Mouse (Mus musculus): Measurements from ENCODE around the gene Acly. TPM values are rescaled to one million over a fixed set of nuclear protein-coding genes. Genes with fewer than 3 reads are reported as not detected.

Gene Acly
- 19.8 and 22.8 TPM in 2 replicates for polyA plus RNA-seq (2015; fragmentation: Nextera tagmentation; extraction: Ambion mirVana)

DNA sequence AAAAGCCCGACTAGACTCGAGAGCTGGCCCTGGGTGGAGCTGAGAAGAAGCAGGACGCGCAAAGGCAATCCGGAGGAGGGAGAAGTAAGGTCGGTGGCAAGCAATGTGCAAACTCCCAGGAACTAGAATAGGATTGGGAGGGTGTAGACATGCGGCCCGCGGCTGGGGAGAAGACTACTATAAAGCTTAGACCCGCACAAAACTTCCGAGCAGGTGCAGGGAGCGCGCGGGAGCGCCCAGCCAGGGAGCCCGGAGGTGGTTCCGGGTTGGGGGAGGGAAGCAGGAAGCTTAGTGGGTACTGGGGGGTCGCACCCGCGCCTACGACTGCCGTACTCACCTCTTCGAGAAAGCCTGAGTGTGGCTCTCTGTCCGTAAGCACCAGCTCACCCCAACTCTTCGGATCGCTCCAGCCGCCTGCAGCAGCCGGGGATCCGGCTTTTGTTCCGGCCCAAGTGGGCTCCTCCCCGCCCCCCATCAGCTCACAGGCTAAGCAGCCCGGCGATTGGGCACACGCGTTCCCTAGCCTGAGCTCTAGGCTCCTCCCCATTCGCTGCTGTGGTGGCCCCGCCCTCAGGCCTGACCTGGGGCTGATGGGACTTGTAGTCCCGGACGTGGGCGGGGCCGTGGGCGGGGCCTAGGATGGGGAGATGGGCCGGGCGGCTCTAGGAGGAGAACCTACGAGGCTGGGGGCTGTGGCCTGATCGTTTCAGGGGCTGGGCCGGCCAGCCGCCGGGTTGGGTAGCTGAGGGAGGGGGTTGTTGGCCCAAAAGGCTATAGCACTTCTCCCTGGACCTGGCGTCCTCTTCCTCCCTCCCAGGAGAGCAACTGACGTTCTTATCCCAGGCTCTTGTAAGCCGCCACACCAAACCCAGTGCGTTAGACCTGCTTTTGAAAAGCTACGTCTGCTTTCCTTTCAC is at the start of gene Acly:
Acly (minus strand) TSS at position 543 of the 917 bp plus-strand sequence.

DNA sequence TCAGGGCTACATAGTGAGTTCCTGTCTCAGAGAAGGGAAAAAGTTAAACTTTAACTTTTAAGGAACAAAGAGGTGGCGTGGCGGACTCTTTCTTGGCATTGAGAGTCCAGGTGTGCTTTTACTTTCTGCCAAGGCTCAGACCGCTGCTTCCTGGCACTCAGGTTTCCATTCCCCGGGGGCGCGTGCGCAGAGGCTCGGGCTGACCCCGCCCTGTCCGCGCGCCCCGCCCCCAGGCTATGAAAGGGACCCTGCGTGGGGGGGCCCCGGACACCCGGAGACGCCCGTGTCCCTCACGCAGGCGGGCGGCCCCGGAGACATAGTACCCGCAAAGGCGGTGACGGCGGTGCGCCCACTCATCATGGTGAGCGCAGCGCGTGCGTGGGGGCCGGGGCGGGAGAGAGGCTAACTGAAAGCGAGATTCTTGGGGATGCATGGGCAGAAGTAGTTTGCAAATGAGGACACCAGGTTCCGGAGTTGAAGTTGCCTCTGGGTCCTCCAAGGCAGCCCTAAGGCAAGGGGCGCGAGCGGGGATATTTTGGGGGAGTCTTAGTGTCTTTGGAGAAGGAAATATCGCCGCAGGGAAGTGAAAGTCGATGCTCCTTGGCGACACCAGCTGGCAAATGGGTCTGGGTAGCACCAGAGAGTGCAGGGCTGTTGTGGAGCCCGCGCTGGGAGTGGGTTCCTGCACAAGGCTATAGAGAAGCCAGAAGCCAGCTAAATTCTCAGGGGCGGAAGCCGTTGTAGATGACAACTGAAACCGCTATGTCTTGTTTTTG is 47.1 kb upstream of the Acly start, which contains the start of gene Cnp:
Cnp (plus strand) TSS at position 197 of the 776 bp plus-strand sequence.

DNA sequence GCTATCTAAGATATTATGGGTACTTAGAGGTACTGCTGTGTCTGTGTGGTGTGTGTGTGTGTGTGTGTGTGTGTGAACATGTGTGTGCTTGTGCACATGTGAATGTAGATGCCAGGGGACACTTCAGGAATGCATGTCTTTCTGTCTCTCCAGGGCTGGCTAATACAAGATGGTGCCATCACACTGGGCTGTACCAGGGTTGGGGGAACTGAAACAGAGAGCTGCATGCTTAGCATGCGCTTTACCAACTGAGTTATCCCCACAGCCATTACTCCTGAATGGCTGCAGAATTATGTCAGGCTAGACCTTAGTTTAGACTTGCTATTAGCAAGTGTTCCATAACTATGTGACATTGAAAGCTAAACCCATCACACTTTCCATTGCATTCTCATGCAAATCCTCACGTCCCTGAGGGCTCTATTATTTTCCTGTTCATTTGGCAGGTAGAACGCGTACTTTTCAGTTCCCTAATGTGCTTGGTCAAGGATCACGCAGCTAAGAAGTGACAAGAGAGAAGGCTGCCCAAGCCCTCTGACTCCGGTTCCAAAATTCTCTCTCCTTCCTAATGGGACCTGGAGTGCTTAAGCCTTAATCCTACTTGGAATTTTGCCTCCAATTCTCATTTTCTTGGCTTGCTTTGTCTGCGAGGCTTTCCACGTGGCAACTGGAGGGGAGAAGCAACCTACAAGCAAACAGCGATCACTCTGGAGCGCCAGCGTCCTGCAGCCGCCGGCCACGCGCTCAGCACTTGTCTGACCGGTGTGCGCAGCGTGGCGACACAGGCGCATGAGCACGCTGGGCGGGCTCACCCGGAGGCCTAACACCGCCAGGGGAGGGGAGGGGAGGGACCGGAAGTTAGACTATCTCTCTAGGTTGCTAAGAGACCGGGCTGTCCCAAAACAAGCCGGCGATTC is 17.3 kb upstream of the Acly start, which contains the start of gene Ttc25:
Ttc25 (plus strand) TSS at position 776 of the 914 bp plus-strand sequence.

DNA sequence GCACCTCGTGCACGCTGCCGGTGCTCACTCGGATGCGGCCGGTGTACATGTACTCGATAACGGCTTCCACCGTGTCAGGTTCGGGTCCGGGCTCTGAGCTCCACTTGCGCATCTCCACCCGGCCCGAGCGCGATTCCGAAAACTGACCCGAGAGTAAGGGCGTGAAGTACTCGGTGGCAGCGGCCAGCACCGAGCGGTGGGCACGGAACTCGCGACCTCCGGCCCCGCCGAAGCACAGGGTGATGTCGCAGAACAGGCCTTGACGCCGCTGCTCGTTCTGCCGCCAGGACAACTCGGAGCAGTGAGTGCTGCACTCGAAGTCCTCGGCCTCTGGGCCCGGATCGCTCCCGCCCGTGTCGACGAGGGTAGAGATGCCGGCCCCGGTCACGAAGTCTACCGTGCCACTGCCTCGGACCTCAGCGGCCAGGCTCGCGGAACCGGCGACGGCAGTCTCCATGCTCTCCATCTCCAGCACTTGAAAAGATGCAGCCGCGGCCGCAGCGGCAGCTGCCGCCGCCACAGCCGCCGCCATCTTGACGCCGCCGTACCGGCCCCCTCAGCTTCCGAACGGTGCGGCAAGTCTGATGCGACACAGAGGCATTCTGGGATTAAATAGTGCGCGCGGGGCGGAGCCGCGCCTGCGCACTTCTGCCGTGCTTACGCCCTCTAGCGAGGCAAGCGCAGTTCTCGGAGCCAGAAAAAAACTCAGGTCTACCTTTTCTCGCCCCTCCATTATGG is 55.4 kb downstream of the Acly start, which contains the start of gene Klhl11:
Klhl11 (minus strand) TSS at position 545 of the 738 bp plus-strand sequence.

DNA sequence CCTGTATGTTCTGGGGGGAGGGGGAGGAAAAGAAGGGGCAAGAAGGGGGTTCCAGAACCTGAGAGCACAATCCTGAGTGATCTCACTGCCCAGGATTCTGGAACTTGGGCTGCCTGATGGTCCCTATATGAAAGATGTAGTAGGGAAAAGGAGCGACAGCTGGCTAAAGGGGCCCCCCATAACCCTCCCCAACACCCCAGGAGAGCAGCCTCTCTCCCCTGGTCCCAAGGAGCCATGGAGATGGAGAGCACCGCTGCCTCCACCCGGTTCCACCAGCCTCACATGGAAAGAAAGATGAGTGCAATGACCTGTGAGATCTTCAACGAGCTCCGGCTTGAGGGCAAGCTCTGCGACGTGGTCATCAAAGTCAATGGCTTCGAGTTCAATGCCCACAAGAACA is 86.0 kb downstream of the Acly start, which contains the start of the genes Nt5c3b and Klhl10:
Nt5c3b (minus strand) TSS at position 12 of the 400 bp plus-strand sequence.
Klhl10 (plus strand) TSS at position 121 of the 400 bp plus-strand sequence.

Small RNA genes within 50 kb of the gene (microRNA-seq; reads per million reads assigned to microRNA genes)
- gene Gm27374: 0 reads per million in 2 experiments
- gene Mir7116: 0.42 to 0.61 reads per million in 2 experiments

Other genes starting within 250 kb of the Acly start
- gene Eif1, start 208.1 kb downstream of the Acly start, polyA plus RNA-seq (2015; fragmentation: Nextera tagmentation; extraction: Ambion mirVana): 1,439 and 1,728 TPM in 2 replicates
- gene Gast, start 193.6 kb downstream of the Acly start, polyA plus RNA-seq (2015; fragmentation: Nextera tagmentation; extraction: Ambion mirVana): 0.44 TPM in 1 of 2 replicates, not detected in the other
- 0.51 and 0.56 TPM in 2 replicates for gene Hap1, start 171.9 kb downstream of the Acly start, polyA plus RNA-seq (2015; fragmentation: Nextera tagmentation; extraction: Ambion mirVana)
- 36.6 and 44.0 TPM in 2 replicates for gene Jup, start 130.2 kb downstream of the Acly start, polyA plus RNA-seq (2015; fragmentation: Nextera tagmentation; extraction: Ambion mirVana)
- gene P3h4, start 113.2 kb downstream of the Acly start, polyA plus RNA-seq (2015; fragmentation: Nextera tagmentation; extraction: Ambion mirVana): 29.9 and 43.6 TPM in 2 replicates
- gene Fkbp10, start 112.3 kb downstream of the Acly start, polyA plus RNA-seq (2015; fragmentation: Nextera tagmentation; extraction: Ambion mirVana): 60.9 and 82.7 TPM in 2 replicates
- 46.3 and 48.7 TPM in 2 replicates for gene Nt5c3b, start 86.2 kb downstream of the Acly start, polyA plus RNA-seq (2015; fragmentation: Nextera tagmentation; extraction: Ambion mirVana)
- 0.23 and 0.44 TPM in 2 replicates for gene Klhl10, start 86.1 kb downstream of the Acly start, polyA plus RNA-seq (2015; fragmentation: Nextera tagmentation; extraction: Ambion mirVana)
- 3.1 and 3.7 TPM in 2 replicates for gene Klhl11, start 55.3 kb downstream of the Acly start, polyA plus RNA-seq (2015; fragmentation: Nextera tagmentation; extraction: Ambion mirVana)
- 0.37 TPM in 2 replicates for gene Ttc25, start 17.6 kb upstream of the Acly start, polyA plus RNA-seq (2015; fragmentation: Nextera tagmentation; extraction: Ambion mirVana)
- 39.3 and 40.3 TPM in 2 replicates for gene Cnp, start 46.9 kb upstream of the Acly start, polyA plus RNA-seq (2015; fragmentation: Nextera tagmentation; extraction: Ambion mirVana)
- gene Nkiras2, start 91.2 kb upstream of the Acly start, polyA plus RNA-seq (2015; fragmentation: Nextera tagmentation; extraction: Ambion mirVana): 53.4 and 53.7 TPM in 2 replicates
- 161 and 168 TPM in 2 replicates for gene Dnajc7, start 92.2 kb upstream of the Acly start, polyA plus RNA-seq (2015; fragmentation: Nextera tagmentation; extraction: Ambion mirVana)
- gene Zfp385c, start 164.5 kb upstream of the Acly start, polyA plus RNA-seq (2015; fragmentation: Nextera tagmentation; extraction: Ambion mirVana): 1.5 and 1.7 TPM in 2 replicates
- 2.6 and 3.5 TPM in 2 replicates for gene Dhx58, start 176.3 kb upstream of the Acly start, polyA plus RNA-seq (2015; fragmentation: Nextera tagmentation; extraction: Ambion mirVana)
- 17.1 and 18.1 TPM in 2 replicates for gene Kat2a, start 184.5 kb upstream of the Acly start, polyA plus RNA-seq (2015; fragmentation: Nextera tagmentation; extraction: Ambion mirVana)
- 0.26 TPM in 1 of 2 replicates, not detected in the other for gene Hspb9, start 185.8 kb upstream of the Acly start, polyA plus RNA-seq (2015; fragmentation: Nextera tagmentation; extraction: Ambion mirVana)
- gene Rab5c, start 210.2 kb upstream of the Acly start, polyA plus RNA-seq (2015; fragmentation: Nextera tagmentation; extraction: Ambion mirVana): 11.6 and 13.6 TPM in 2 replicates
- 0.04 TPM in 1 of 2 replicates, not detected in the other for gene Kcnh4, start 231.9 kb upstream of the Acly start, polyA plus RNA-seq (2015; fragmentation: Nextera tagmentation; extraction: Ambion mirVana)
- 0.36 TPM in 1 of 2 replicates, not detected in the other for gene Hcrt, start 234.9 kb upstream of the Acly start, polyA plus RNA-seq (2015; fragmentation: Nextera tagmentation; extraction: Ambion mirVana)
- gene Ghdc, start 243.0 kb upstream of the Acly start, polyA plus RNA-seq (2015; fragmentation: Nextera tagmentation; extraction: Ambion mirVana): 5.0 and 5.9 TPM in 2 replicates